Mouse (Mus musculus): ENCODE measurements at regions not wholly inside any gene's neighbourhood (a gene's known extent, or its start where the extent isn't known, plus 50 kb on each side); places are given as distances from the start of the nearest gene placed in this dataset.
A peak's percentile ranks its signal among the peaks of the same experiment; 100 is the strongest.

- TF ChIP-seq CTCF (IDR thresholded peaks at IDR 0.05; ENCODE audit: low read depth, low read length) (0 out of 2 replicates have a peak, but pooled peaks have one; percentile 17), POLR2A (IDR thresholded peaks at IDR 0.05; ENCODE audit: borderline replicate concordance, low read depth, low read length) (no peak)
Observed at GRCm38 (mm10) chr11:89243370-89243769, 58.8 kb downstream of the Nog start.

Data from bone marrow macrophage, adult 2 months (primary cell).